Mouse (Mus musculus) spleen, postnatal 4 days (tissue): ENCODE measurements around the gene Gmppa.

Experiments used
- DNase-seq, 2 experiments: peaks; one replicate each; pipeline ENCODE4 v3.0.0; 2022; ENCODE audit warnings: low spot score in 2 of 2

Gmppa gene

GRCm38 (mm10) chr1:75487040-75487404 lies 51.3 kb downstream of the Gmppa start:
- no peak for DNase-seq

- DNase-seq: no peak
Measured at GRCm38 (mm10) chr1:75487405-75488161, 51.9 kb downstream of the Gmppa start.

- peak in 1 of 2 experiments; percentile 57 for DNase-seq
Measured at GRCm38 (mm10) chr1:75490785-75491551, 55.2 kb downstream of the Gmppa start.

- peak in 1 of 2 experiments; percentile 55 for DNase-seq
Measured at GRCm38 (mm10) chr1:75492579-75493170, 56.9 kb downstream of the Gmppa start.
